Mouse (Mus musculus): ENCODE results near the gene Tspyl4. TPM values are rescaled to one million over a fixed set of nuclear protein-coding genes. Genes with fewer than 3 reads are reported as not detected.
A peak's percentile ranks its signal among the peaks of the same experiment; 100 is the strongest.

Gene Tspyl4
- polyA plus RNA-seq, 1 experiment from 2014 or later = 9.7 TPM

- no peak overlapping the region for H3K9ac ChIP-seq (replicated peaks; ENCODE audit: low read depth)
- 7% methylated on average over 3 of the region's 3 CpGs for WGBS
- peaks cover 4% of the 10 kb centered on the region; the same call in 1 of the 2 replicates for H3K36me3 ChIP-seq (ENCODE audit: insufficient read depth, low read length)
- H3K4me3 ChIP-seq (ENCODE audit: low read depth, low read length) = no peak overlapping the region
- no peaks in the 10 kb centered on the region for H3K4me1 ChIP-seq (ENCODE audit: insufficient read depth, low read depth, low read length)
- TF ChIP-seq EP300 (IDR thresholded peaks at IDR 0.05) (no peak), CTCF (IDR thresholded peaks at IDR 0.05) (no peak)
- H3K9me3 ChIP-seq (ENCODE audit: low read length) = no peaks in the 10 kb centered on the region
- peak; percentile 40 for ATAC-seq
- H3K27me3 ChIP-seq (replicated peaks; ENCODE audit: insufficient read depth, low read length) = no peaks in the 10 kb centered on the region
- no peak overlapping the region for H3K27ac ChIP-seq (ENCODE audit: low read length)
- no peak for DNase-seq (ENCODE audit: low spot score)
- H3K4me2 ChIP-seq (replicated peaks; ENCODE audit: low read depth, low read length) = no peak overlapping the region
Observed at GRCm38 (mm10) chr10:34316571-34317216, 19.5 kb downstream of the Tspyl4 start.

GRCm38 (mm10) chr10:34317217-34317606 lies 20.0 kb downstream of the Tspyl4 start:
- H3K27me3 ChIP-seq (replicated peaks; ENCODE audit: insufficient read depth, low read length) = no peaks in the 10 kb centered on the region
- DNase-seq (ENCODE audit: low spot score) (no peak), ATAC-seq (no peak)

GRCm38 (mm10) chr10:34320809-34321208 lies 23.6 kb downstream of the Tspyl4 start:
- Histone ChIP-seq H3K9me3 (ENCODE audit: low read length) (no peaks in the 10 kb centered on the region), H3K4me3 (ENCODE audit: low read depth, low read length) (no peak overlapping the region), H3K27ac (ENCODE audit: low read length) (no peak overlapping the region), H3K4me1 (ENCODE audit: insufficient read depth, low read depth, low read length) (no peaks in the 10 kb centered on the region), H3K27me3 (replicated peaks; ENCODE audit: insufficient read depth, low read length) (no peaks in the 10 kb centered on the region), H3K36me3 (ENCODE audit: insufficient read depth, low read length) (no peaks in the 10 kb centered on the region), H3K4me2 (replicated peaks; ENCODE audit: low read depth, low read length) (no peak overlapping the region), H3K9ac (replicated peaks; ENCODE audit: low read depth) (no peak overlapping the region)
- peak; percentile 33 for DNase-seq (ENCODE audit: low spot score)
- TF ChIP-seq EP300 (IDR thresholded peaks at IDR 0.05) (no peak), CTCF (IDR thresholded peaks at IDR 0.05) (no peak)
- peak; percentile 43 for ATAC-seq
- WGBS = 58% methylated on average over 2 of the region's 2 CpGs

More at GRCm38 (mm10) chr10:34317217-34317606, 20.0 kb downstream of the Tspyl4 start:
- WGBS = 45% methylated on average over 2 of the region's 2 CpGs
- no peak for TF ChIP-seq EP300 (IDR thresholded peaks at IDR 0.05)
- no peak for TF ChIP-seq CTCF (IDR thresholded peaks at IDR 0.05)
- Histone ChIP-seq H3K36me3 (ENCODE audit: insufficient read depth, low read length) (peaks cover 4% of the 10 kb centered on the region; the same call in 1 of the 2 replicates), H3K4me2 (replicated peaks; ENCODE audit: low read depth, low read length) (no peak overlapping the region), H3K4me3 (ENCODE audit: low read depth, low read length) (no peak overlapping the region), H3K9me3 (ENCODE audit: low read length) (no peaks in the 10 kb centered on the region), H3K9ac (replicated peaks; ENCODE audit: low read depth) (no peak overlapping the region), H3K4me1 (ENCODE audit: insufficient read depth, low read depth, low read length) (no peaks in the 10 kb centered on the region), H3K27ac (ENCODE audit: low read length) (no peak overlapping the region)

- Histone ChIP-seq H3K4me2 (replicated peaks; ENCODE audit: low read depth, low read length) (no peak overlapping the region), H3K9ac (replicated peaks; ENCODE audit: low read depth) (no peak overlapping the region), H3K9me3 (ENCODE audit: low read length) (no peaks in the 10 kb centered on the region), H3K36me3 (ENCODE audit: insufficient read depth, low read length) (no peaks in the 10 kb centered on the region), H3K4me3 (ENCODE audit: low read depth, low read length) (no peak overlapping the region), H3K4me1 (ENCODE audit: insufficient read depth, low read depth, low read length) (no peaks in the 10 kb centered on the region), H3K27ac (ENCODE audit: low read length) (no peak overlapping the region), H3K27me3 (replicated peaks; ENCODE audit: insufficient read depth, low read length) (no peaks in the 10 kb centered on the region)
- 16% methylated on average over 4 of the region's 4 CpGs for WGBS
- TF ChIP-seq CTCF (IDR thresholded peaks at IDR 0.05) (peak; percentile 84), EP300 (IDR thresholded peaks at IDR 0.05) (no peak)
- ATAC-seq (no peak), DNase-seq (ENCODE audit: low spot score) (peak; percentile 73)
Observed at GRCm38 (mm10) chr10:34326701-34327100, 29.5 kb downstream of the Tspyl4 start.

- 59% methylated on average over 5 of the region's 5 CpGs for WGBS
- no peak overlapping the region for H3K4me2 ChIP-seq (replicated peaks; ENCODE audit: low read depth, low read length)
- H3K27ac ChIP-seq (ENCODE audit: low read length) = no peak overlapping the region
- H3K9ac ChIP-seq (replicated peaks; ENCODE audit: low read depth) = no peak overlapping the region
- H3K4me1 ChIP-seq (ENCODE audit: insufficient read depth, low read depth, low read length) = no peaks in the 10 kb centered on the region
- no peaks in the 10 kb centered on the region for H3K27me3 ChIP-seq (replicated peaks; ENCODE audit: insufficient read depth, low read length)
- no peaks in the 10 kb centered on the region for H3K9me3 ChIP-seq (ENCODE audit: low read length)
- ATAC-seq (no peak), DNase-seq (ENCODE audit: low spot score) (no peak)
- TF ChIP-seq EP300 (IDR thresholded peaks at IDR 0.05) (no peak), CTCF (IDR thresholded peaks at IDR 0.05) (no peak)
- no peaks in the 10 kb centered on the region for H3K36me3 ChIP-seq (ENCODE audit: insufficient read depth, low read length)
- H3K4me3 ChIP-seq (ENCODE audit: low read depth, low read length) = no peak overlapping the region
Observed at GRCm38 (mm10) chr10:34327144-34327543, 29.9 kb downstream of the Tspyl4 start.

- Histone ChIP-seq H3K4me1 (ENCODE audit: insufficient read depth, low read depth, low read length) (no peaks in the 10 kb centered on the region), H3K9ac (replicated peaks; ENCODE audit: low read depth) (no peak overlapping the region), H3K4me2 (replicated peaks; ENCODE audit: low read depth, low read length) (no peak overlapping the region), H3K27me3 (replicated peaks; ENCODE audit: insufficient read depth, low read length) (no peaks in the 10 kb centered on the region), H3K27ac (ENCODE audit: low read length) (no peak overlapping the region), H3K9me3 (ENCODE audit: low read length) (no peaks in the 10 kb centered on the region), H3K4me3 (ENCODE audit: low read depth, low read length) (no peak overlapping the region), H3K36me3 (ENCODE audit: insufficient read depth, low read length) (no peaks in the 10 kb centered on the region)
- DNase-seq (ENCODE audit: low spot score) (peak; percentile 80), ATAC-seq (peak; percentile 79)
- TF ChIP-seq CTCF (IDR thresholded peaks at IDR 0.05) (peak; percentile 78), EP300 (IDR thresholded peaks at IDR 0.05) (no peak)
- 1% methylated on average over 2 of the region's 2 CpGs for WGBS
Observed at GRCm38 (mm10) chr10:34328310-34328709, 31.1 kb downstream of the Tspyl4 start.
